Mouse (Mus musculus) forebrain, embryonic 11.5 days (tissue): ENCODE results near the gene Il33. TPM values are rescaled to one million over a fixed set of nuclear protein-coding genes. Genes with fewer than 3 reads are reported as not detected.
"Not testable (repeated sequence)": the region's sequence is repeated elsewhere in the genome, so short reads cannot be mapped to it uniquely, and the experiment has no call there.

Experiments
- ATAC-seq: fragments of 200-750 bp; cut with Nextera tagmentation; replicated peaks from 2 replicates; pipeline ENCODE4 v1.8.0; 2017; ENCODE audit warnings: moderate TSS enrichment; ENCODE audit not compliant: low FRiP score
- DNase-seq: peaks from one replicate; pipeline ENCODE4 v3.0.0-alpha.2; 2017; ENCODE audit warnings: low spot score
- H3K27ac ChIP-seq: fragments of 300-500 bp; sonication (generic); 2 replicates; pipeline ENCODE4 v1.5.1; 2014; ENCODE audit warnings: low read depth, low read length
- H3K27me3 ChIP-seq: fragments of 300-500 bp; sonication (generic); 2 replicates; pipeline ENCODE4 v1.6.1; 2014; ENCODE audit warnings: mild to moderate bottlenecking, low read length, mixed read lengths; ENCODE audit not compliant: control insufficient read depth, insufficient read depth
- H3K36me3 ChIP-seq: fragments of 300-500 bp; sonication (generic); 2 replicates; pipeline ENCODE4 v1.6.1; 2014; ENCODE audit warnings: mild to moderate bottlenecking, low read length, moderate library complexity, mixed read lengths; ENCODE audit not compliant: control insufficient read depth, insufficient read depth
- H3K4me1 ChIP-seq: fragments of 300-500 bp; sonication (generic); replicated peaks from 2 replicates; pipeline ENCODE4 v1.6.1; 2014; ENCODE audit warnings: low read length, mixed read lengths; ENCODE audit not compliant: control insufficient read depth, insufficient read depth
- H3K4me2 ChIP-seq: fragments of 300-500 bp; sonication (generic); 2 replicates; pipeline ENCODE4 v1.6.1; 2014; ENCODE audit warnings: low read depth, mild to moderate bottlenecking, low read length, moderate library complexity, mixed read lengths; ENCODE audit not compliant: severe bottlenecking
- H3K4me3 ChIP-seq: fragments of 300-500 bp; sonication (generic); 2 replicates; pipeline ENCODE4 v1.5.1; 2014; ENCODE audit warnings: low read depth, low read length
- H3K9ac ChIP-seq: fragments of 300-500 bp; sonication (generic); 2 replicates; pipeline ENCODE4 v1.6.1; 2014; ENCODE audit warnings: low read length
- H3K9me3 ChIP-seq: fragments of 300-500 bp; sonication (generic); 2 replicates; pipeline ENCODE4 v1.6.1; 2016; ENCODE audit warnings: low read length, mixed read lengths; ENCODE audit not compliant: control insufficient read depth
- WGBS: fragments of 180-500 bp; shearing (Covaris S2); extraction: QIAGEN DNeasy Blood & Tissue Kit; methylation state at CpG from one replicate; pipeline ENCODE4 v1.1.7; 2014; 5-methylcytosine and 5-hydroxymethylcytosine counted together
- polyA plus RNA-seq: library from polyadenylated mRNA; unstranded; fragments of >200 nt; fragmentation: Nextera tagmentation; extraction: Ambion mirVana; gene quantifications from 2 replicates; pipeline ENCODE4 v1.2.1, GENCODE M21; 2014

Il33 gene
- polyA plus RNA-seq, 1 experiment from 2014 or later = 0.53 TPM

GRCm38 (mm10) chr19:29944935-29945334, 20.0 kb downstream of the Il33 start:
- 77% methylated on average over 4 of the region's 4 CpGs for WGBS
- H3K9me3 ChIP-seq, H3K4me1 ChIP-seq, H3K27me3 ChIP-seq, H3K9ac ChIP-seq, DNase-seq, H3K4me3 ChIP-seq, H3K27ac ChIP-seq, H3K4me2 ChIP-seq, ATAC-seq, H3K36me3 ChIP-seq: not testable (repeated sequence)

GRCm38 (mm10) chr19:29945557-29946422, 20.9 kb downstream of the Il33 start:
- Histone ChIP-seq H3K4me2 (no peak overlapping the region), H3K27ac (no peak overlapping the region), H3K4me3 (no peak overlapping the region), H3K9me3 (no peaks in the 10 kb centered on the region), H3K27me3 (no peaks in the 10 kb centered on the region), H3K36me3 (no peaks in the 10 kb centered on the region), H3K9ac (no peak overlapping the region), H3K4me1 (peaks cover 6% of the 10 kb centered on the region; the same call in 1 of the 2 replicates)
- DNase-seq (no peak), ATAC-seq (no peak)
- WGBS = 18% methylated on average over 11 of the region's 11 CpGs

- ATAC-seq (no peak), DNase-seq (no peak)
- H3K27ac ChIP-seq = no peak overlapping the region
- H3K9me3 ChIP-seq = no peaks in the 10 kb centered on the region
- H3K27me3 ChIP-seq = no peaks in the 10 kb centered on the region
- H3K4me2 ChIP-seq = no peak overlapping the region
- peaks cover 6% of the 10 kb centered on the region; the same call in 1 of the 2 replicates for H3K4me1 ChIP-seq
- H3K4me3 ChIP-seq = no peak overlapping the region
- H3K36me3 ChIP-seq = no peaks in the 10 kb centered on the region
- no peak overlapping the region for H3K9ac ChIP-seq
Observed at GRCm38 (mm10) chr19:29946423-29946716, 21.5 kb downstream of the Il33 start.

GRCm38 (mm10) chr19:29947056-29947455, 22.1 kb downstream of the Il33 start:
- Histone ChIP-seq H3K36me3 (no peaks in the 10 kb centered on the region), H3K4me3 (no peak overlapping the region), H3K9me3 (no peaks in the 10 kb centered on the region), H3K27me3 (no peaks in the 10 kb centered on the region), H3K4me2 (no peak overlapping the region), H3K27ac (no peak overlapping the region), H3K9ac (no peak overlapping the region), H3K4me1 (peaks cover 6% of the 10 kb centered on the region; the same call in 1 of the 2 replicates)
- no peak for ATAC-seq
- 76% methylated on average over 9 of the region's 9 CpGs for WGBS
- DNase-seq = no peak

- H3K9ac ChIP-seq = peak overlapping the region; percentile 55
- ATAC-seq (peak; percentile 94), DNase-seq (peak; percentile 87)
- H3K4me1 ChIP-seq = peaks cover 6% of the 10 kb centered on the region; the same call in 1 of the 2 replicates
- H3K27ac ChIP-seq = 0 out of 2 replicates have a peak overlapping the region, but pooled peaks have one; percentile 12
- 25% methylated on average over 25 of the region's 25 CpGs for WGBS
- no peaks in the 10 kb centered on the region for H3K27me3 ChIP-seq
- no peaks in the 10 kb centered on the region for H3K9me3 ChIP-seq
- no peaks in the 10 kb centered on the region for H3K36me3 ChIP-seq
- peak overlapping the region; percentile 37 for H3K4me3 ChIP-seq
- peak overlapping the region; percentile 68 for H3K4me2 ChIP-seq
Observed at GRCm38 (mm10) chr19:29947891-29948801, 23.2 kb downstream of the Il33 start.

- Histone ChIP-seq H3K9ac (no peak overlapping the region), H3K4me2 (no peak overlapping the region), H3K4me1 (peaks cover 4% of the 10 kb centered on the region; the same call in 1 of the 2 replicates), H3K9me3 (no peaks in the 10 kb centered on the region), H3K27me3 (no peaks in the 10 kb centered on the region), H3K4me3 (no peak overlapping the region), H3K27ac (no peak overlapping the region), H3K36me3 (no peaks in the 10 kb centered on the region)
- 86% methylated on average over 5 of the region's 5 CpGs for WGBS
- no peak for DNase-seq
- no peak for ATAC-seq
Observed at GRCm38 (mm10) chr19:29952538-29952937, 27.6 kb downstream of the Il33 start.

GRCm38 (mm10) chr19:29953833-29954232, 28.9 kb downstream of the Il33 start:
- no peaks in the 10 kb centered on the region for H3K9me3 ChIP-seq
- H3K27ac ChIP-seq = no peak overlapping the region
- no peak overlapping the region for H3K4me2 ChIP-seq
- H3K36me3 ChIP-seq = no peaks in the 10 kb centered on the region
- ATAC-seq (no peak), DNase-seq (no peak)
- no peaks in the 10 kb centered on the region for H3K4me1 ChIP-seq
- WGBS = 95% methylated on average over 3 of the region's 3 CpGs
- H3K9ac ChIP-seq = no peak overlapping the region
- H3K4me3 ChIP-seq = no peak overlapping the region
- no peaks in the 10 kb centered on the region for H3K27me3 ChIP-seq

- Histone ChIP-seq H3K4me3 (no peak overlapping the region), H3K36me3 (no peaks in the 10 kb centered on the region), H3K9ac (no peak overlapping the region), H3K4me2 (no peak overlapping the region), H3K4me1 (no peaks in the 10 kb centered on the region), H3K27me3 (no peaks in the 10 kb centered on the region), H3K27ac (no peak overlapping the region), H3K9me3 (no peaks in the 10 kb centered on the region)
- DNase-seq (no peak), ATAC-seq (no peak)
- 85% methylated on average over 2 of the region's 2 CpGs for WGBS
Observed at GRCm38 (mm10) chr19:29955454-29955853, 30.5 kb downstream of the Il33 start.
